Mouse (Mus musculus) layer of hippocampus, adult 9-11 months (tissue): Measurements from ENCODE around the gene R3hcc1l.

Experiments used
- DNase-seq: peaks from one replicate; pipeline ENCODE4 v3.0.0; 2022

R3hcc1l gene

DNA sequence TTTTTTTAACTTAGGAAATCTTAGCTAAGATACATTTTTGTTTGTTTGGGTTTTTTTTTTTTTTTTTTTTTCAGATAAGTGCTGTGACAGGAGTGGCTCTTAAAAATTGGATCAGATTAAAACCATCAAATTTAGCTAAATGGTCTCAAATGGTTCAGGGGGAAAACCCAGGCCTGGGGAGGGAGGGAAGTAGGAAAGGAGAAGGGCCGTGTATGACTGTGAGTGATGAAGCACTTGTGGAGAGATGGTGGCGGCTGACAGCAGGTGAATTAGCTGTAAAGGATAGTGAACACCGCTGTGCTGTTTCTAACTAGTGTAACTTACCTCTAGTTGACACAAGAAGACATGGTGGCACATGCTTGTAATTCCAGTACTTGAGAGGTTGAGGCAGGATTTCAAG, 40.1 kb downstream of the R3hcc1l start:
- no peak for DNase-seq

DNA sequence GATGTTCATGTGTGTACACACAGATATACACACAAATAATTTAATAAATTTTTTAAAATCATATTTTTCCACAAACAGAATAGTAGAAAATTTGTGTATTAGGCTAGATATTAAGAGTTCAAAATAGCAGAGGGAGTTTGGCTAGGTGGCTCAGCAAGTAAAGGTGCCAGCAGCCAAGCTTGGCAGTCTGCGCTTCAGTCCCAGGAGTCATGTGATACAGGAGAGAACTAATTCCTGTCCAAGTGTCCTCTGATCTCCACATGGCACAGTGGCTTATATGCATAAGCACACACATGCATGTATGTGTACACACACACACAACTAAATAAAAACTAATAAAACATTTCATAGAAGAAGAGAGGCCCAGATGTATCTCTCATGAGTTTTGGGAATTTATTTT, 43.4 kb downstream of the R3hcc1l start:
- no peak for DNase-seq

- no peak for DNase-seq
Measured at GRCm38 (mm10) chr19:42562981-42563380, 44.4 kb downstream of the R3hcc1l start.

DNA sequence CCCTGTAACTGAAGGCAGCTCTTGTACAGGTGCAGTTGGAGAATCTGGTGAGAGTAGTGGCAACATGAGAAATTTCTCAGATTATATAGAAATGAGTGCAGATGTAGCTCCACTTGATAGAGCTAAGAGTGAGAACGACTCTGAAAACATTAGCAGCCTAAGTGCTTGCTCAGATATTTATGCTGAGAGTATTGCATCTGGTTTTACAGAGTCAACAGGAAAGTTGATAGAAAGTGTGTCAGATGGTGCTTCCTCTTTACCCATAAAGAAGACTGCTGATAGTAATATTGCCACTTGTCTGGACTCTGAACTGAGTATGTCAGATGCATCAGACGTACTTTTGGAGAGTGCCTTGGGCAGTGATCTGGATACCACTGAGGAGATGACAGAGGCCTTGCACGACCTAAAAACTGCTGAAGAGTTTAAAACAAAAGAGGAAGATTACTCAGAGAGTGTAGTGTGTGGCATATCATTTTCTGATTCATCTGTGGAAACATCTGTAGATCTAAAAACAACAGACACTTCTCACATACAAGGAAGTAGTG, 45.2 kb downstream of the R3hcc1l start:
- no peak for DNase-seq

DNA sequence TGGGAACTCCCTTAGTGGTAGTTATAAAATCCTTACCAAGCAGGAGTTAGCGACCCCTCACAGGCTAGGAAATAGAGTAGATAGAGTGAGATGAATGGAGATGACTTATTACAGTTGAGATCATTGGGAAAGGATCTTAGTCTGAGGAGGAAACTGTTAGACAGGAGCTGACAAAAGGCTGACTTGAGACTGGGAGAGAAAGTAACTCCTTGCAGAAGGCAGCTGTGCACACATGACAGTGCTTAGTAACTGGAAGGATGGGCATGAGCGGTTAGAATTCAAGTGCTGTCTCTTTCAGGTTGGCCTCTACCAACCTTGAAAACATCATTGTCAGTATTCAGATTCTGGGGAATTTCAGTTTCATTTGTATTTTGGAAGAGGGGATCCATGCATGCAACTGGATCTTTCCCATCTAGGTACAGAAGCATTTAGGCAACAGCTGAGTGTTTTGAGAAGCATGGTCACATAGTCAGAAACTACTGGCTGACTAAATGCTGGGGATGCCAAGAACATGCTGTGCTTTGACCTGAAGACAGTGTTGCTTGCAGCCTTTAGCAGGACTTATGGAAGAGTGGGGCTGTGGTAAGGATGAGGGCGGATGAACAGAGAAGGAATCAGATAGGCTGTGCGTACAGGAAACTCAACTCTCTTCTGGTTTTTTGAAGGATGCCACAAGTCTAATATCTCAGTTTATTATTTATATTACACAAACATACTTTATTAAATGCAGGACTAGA, 47.9 kb downstream of the R3hcc1l start:
- DNase-seq, result no peak

DNA sequence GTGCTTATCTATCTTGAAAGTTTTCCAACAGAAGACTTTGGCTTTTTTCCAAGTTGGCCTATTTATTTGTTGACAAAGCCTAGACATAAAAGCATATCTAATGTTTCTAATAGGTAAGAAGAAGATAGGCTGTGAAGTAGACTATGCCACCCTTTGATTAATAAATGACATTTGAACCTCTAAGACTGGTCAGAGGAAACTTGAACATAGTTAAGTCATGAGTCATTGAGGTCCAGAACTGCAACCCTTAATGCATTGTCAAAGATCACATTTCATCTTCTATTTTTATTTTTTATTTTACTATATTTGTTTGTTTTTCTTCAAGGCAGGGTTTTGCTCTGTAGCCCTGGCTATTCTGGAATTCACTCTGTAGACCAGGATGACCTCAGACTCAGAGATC, 48.5 kb downstream of the R3hcc1l start:
- no peak for DNase-seq

- DNase-seq, result no peak
Measured at GRCm38 (mm10) chr19:42569076-42569475, 50.5 kb downstream of the R3hcc1l start.

DNA sequence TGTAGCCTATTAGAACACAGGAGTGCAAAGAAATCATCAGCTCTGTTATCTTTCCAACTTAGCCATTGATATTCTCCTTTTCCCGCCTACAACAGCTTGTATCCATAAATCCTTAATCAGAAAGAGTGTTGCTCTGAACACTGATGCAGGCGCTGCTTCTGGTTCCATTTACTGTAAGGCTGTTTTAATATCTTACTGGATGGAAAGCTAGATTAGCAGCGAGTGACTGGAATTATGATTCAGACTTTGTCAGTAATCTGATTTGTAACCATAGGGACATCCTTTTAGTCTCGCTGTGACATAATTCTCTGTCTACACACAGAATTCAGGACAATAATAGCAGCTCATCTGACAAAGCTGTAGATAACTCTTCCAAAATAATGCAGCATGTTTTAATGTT, 52.7 kb downstream of the R3hcc1l start:
- no peak for DNase-seq

DNA sequence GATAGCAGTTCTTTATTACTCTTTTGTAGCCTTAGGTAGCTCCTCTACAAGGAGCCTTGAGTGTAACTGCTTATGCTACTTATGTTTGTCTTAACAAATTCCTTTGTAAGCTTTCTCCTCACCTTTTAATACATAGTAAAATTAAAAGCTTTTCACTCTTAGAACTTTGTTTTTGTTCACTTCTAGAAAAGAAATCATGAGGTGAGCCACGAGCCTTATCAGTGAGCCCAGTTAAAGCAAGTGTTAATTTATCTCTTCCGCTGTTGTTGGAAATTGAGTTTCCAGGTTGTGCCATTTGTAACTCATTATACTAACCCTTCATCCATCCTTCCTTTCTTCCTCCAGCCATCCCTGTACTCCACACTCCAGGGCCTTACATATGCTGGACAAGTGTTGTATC, 56.8 kb downstream of the R3hcc1l start:
- no peak for DNase-seq

DNA sequence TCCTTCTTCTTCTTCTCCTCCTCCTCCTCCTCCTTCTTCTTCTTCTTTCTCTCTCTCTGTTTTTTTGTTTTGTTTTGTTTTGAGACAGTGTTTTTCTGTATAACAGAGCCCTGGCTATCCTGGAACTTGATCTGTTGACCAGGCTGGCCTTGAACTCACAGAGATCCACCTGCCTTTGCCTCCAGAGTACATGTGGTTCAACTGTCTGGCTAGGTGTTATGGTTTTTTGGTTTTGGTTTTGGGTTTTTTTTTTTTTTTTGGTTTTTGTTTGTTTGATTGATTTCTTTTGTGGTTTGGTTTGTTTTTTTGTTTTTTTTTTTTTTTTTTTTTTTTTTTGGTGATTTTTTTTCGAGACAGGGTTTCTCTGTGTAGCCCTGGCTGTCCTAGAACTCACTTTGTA, 58.3 kb downstream of the R3hcc1l start:
- DNase-seq, result no peak

GRCm38 (mm10) chr19:42578631-42579030, 60.1 kb downstream of the R3hcc1l start:
- no peak for DNase-seq

DNA sequence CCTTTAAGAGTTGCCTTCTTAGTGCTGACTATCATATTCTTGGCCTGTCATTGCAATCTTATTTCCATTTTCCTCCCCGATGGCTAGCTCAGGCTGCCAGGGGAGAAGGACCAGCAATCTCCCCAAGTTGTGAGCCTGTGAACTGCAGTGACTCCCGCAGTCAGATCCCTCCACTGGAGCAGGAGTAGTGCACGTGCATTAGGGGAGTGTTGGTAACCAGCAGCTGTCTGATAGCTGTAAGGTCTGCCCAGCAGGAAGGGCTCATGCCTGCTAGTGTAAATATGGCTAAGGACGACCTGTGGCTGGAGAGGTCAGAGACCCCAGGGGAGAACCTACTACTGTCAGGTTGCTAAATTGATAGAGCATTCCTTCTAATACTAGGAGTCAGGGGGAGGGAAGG, 62.1 kb downstream of the R3hcc1l start:
- DNase-seq, result no peak

GRCm38 (mm10) chr19:42582811-42583370, 64.3 kb downstream of the R3hcc1l start:
- DNase-seq, result no peak

DNA sequence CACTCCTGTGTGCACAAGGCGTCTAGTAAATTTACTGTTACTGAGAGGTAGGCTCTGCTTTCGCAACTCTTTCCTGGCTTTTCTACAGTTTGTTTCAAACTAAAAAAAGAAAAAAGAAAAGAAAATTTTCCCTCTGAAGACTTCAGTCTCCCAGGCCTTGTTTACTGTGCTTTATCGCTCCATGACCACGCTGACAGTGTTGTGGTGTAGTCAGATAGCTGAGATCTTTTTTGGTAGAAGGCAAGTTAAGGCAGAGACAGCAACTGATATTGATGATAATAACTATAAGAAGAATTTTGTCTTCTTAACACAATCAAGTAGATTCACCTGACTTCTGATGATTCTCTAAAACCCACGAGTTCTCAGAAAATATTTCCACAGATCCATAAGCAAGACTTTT, 65.1 kb downstream of the R3hcc1l start:
- DNase-seq, result no peak

- DNase-seq, result no peak
Measured at GRCm38 (mm10) chr19:42584188-42584587, 65.6 kb downstream of the R3hcc1l start.

DNA sequence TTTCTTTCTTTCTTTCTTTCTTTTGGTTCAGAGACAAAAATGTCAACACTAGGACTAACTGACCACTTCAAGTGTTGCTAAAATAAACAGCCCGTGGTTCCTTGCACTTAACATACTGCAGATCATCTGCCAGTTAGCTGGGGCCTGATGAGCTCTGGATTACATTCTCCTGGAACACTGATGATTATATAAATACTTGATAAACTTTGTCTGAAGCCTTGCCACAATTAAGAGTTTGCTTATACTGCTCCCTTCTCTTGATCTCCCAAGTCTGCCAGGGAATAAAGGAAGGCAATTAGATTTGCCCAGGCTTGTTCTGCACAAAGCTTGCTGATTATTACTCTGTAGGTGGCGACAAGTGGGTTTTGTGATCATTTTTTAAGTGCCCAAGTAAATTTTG, 69.1 kb downstream of the R3hcc1l start:
- no peak for DNase-seq

GRCm38 (mm10) chr19:42589246-42589645, 70.7 kb downstream of the R3hcc1l start:
- DNase-seq, result no peak

DNA sequence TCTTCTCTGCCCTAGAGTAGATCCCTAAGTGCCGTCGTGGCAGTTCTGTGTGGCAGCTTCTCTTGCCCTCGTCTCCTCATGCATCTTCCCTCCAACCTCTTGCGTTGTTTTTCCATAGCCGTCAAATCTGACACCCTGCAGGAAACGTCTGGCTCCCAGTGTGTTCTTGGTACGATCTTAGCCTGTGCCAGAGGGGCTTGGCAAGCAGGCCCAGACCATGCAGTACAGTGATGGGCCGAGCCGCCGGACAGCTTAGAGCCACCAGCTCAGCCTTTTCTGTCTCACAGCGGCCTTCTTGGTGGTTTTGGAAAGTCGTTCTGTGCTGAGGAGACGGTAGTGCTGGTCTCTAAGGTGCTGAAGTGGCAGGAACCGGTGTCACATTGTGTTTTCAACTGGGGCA, 73.0 kb downstream of the R3hcc1l start:
- no peak for DNase-seq

GRCm38 (mm10) chr19:42593456-42593855, 74.9 kb downstream of the R3hcc1l start:
- no peak for DNase-seq

DNA sequence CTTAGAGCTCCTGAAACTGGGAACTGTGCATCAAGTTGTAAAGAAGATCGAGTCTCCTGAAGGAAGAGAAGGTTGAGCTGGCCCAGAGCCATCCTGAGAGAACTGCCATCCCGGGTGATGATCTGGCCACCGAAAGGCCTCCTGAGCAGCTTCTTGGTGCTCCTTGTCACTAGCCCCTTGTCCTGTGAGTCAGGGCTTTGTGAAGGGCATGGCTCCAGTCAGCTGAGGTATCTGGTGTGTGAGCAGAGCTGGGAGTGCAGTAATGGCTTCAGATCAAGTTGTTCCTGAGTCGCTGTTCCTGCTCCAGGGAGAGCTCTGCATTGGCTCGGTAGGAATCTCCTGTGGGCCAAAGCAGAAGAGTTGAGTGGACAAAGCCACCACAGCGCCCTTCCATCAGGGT, 76.5 kb downstream of the R3hcc1l start:
- DNase-seq, result no peak

DNA sequence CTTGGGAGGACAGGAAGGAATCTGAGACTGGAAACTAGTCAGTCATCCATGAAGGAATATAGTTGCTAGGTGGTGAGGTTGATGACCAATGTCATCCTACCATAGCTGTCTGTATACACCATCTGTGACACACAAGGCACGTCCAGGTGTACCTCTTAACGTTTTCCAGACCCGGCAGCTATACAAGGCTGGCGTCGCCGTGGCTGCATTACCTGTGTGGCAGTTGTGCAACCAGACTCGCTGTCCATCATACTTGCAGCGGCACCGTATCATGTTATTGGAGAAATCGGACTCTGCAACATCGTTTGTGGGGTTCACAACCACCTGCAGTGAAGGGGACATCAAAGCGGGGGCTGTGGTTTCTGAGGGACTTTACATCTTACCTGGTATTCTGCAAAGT, 78.7 kb downstream of the R3hcc1l start:
- no peak for DNase-seq

GRCm38 (mm10) chr19:42597896-42598295, 79.3 kb downstream of the R3hcc1l start:
- no peak for DNase-seq

DNA sequence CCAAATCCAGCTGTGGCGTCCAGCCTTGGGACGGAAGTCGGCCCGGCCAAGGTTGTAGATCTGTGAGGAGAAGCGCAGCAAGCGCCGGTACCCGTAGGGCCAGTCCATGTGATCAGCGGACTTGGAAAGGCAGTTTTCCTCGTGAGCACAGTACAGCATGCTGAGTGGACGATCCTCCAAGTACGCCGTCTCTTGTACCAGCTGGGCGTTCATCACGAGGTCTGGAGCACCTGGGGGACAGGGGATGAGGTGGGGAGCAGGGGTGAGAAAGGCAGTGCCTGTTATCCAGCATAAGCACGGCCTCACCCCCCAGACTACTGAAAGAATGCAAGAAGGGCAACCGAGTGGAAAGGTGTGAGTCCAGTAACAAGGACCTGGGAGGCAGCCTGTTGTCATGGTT, 81.3 kb downstream of the R3hcc1l start:
- no peak for DNase-seq

DNA sequence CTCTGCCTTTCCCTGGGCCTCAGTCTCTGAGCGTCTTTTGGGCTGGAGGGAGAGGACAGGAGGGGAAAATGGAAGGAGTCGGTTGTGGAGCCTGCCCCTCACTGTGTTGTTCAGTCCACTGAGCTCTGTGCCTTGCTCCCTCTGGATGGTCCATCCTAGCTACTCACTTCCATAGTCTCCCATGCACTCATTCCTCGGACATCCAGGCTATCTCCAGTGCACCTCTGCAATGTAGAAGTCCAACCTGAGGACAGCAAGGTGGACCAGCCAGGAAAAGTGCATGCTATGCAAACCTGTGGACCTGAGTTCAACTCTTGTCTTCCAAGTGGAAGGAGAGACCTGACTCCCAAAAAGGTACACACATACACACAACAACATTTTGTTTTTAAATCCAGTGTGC, 82.0 kb downstream of the R3hcc1l start:
- no peak for DNase-seq

- no peak for DNase-seq
Measured at GRCm38 (mm10) chr19:42601445-42601844, 82.9 kb downstream of the R3hcc1l start.
